Mouse (Mus musculus): ENCODE measurements around the gene Hist2h3c2. TPM values are rescaled to one million over a fixed set of nuclear protein-coding genes. Genes with fewer than 3 reads are reported as not detected.

Hist2h3c2 gene
- 46.9 and 104 TPM in 2 replicates for polyA plus RNA-seq (2012; rRNA removed)

DNA sequence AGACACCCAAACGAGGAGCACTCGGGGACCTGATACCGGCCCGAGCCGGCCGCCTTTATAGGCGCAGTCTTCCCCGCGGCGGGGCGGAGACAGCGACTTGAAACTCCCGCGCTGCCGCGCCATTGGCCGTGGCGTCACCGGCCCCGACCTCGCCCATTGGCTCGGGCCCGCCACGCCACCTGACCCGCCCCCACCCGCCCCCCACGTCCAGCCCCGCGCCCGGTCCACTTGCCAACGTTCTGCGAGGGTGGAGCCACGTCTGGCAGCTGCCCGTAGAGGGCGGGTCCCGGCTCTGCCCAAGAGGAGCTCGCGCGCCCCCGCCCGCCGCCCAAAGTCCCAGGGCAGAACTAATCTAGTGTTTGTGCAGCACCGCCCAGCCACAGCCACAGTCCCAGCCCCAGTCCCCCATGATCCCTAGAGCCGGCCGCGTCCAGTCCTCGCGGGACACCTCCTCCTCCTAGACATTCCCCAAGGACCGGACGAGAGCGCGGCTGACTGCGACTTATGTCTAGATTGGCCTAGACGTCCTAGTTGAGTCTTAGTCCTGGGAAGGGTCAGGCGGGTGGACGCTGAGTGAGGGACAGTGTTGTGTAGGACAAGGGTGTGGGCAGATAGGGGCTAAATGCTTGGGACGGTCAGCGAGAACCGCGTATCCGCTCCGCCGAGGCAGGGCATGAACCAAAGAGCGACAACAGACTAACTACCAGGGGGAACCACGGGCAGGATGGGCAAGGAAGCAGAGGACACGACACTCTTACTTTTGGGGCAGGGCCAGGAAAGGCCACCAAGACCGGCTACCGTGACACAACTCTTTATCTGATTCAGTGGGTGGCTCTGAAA, at the start of gene Hist2h3c2:
TSS of gene Hist2h3c2 (minus strand) at position 174 of the 840 bp plus-strand sequence.

DNA sequence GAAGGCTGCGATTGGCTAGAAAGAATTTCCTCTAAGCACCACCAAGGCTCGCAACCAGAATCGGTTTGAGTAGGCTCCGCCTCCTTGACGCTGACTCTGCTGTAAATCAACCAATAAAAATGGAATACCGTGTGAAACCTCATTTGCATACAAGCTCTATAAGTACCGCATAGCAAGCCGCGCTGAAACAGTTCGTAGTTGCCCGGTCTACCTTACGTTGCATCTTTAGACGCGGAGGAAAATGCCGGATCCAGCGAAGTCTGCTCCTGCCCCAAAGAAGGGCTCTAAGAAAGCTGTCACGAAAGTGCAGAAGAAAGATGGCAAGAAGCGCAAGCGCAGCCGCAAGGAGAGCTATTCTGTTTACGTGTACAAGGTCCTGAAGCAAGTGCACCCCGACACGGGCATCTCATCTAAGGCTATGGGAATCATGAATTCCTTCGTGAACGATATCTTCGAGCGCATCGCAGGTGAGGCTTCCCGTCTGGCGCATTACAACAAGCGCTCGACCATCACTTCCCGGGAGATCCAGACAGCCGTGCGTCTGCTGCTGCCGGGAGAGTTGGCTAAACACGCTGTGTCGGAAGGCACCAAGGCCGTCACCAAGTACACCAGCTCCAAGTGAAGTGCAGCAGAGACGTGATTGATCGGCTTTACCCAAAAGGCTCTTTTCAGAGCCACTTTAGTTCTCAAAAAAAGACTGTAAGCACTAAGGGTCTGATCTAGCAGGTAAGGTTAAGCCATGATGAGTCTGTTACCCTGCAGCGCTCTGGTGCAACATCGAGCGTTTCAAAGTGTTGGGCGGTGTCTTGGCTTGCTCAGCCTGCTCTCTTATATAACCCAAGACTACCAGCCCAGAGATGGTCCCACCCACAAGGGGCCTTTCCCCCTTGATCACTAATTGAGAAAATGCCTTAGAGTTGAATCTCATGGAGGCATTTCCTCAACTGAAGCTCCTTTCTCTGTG, 30.9 kb upstream of the Hist2h3c2 start, which contains the start of gene Hist2h2bb:
TSS of gene Hist2h2bb (plus strand) at position 242 of the 964 bp plus-strand sequence.

DNA sequence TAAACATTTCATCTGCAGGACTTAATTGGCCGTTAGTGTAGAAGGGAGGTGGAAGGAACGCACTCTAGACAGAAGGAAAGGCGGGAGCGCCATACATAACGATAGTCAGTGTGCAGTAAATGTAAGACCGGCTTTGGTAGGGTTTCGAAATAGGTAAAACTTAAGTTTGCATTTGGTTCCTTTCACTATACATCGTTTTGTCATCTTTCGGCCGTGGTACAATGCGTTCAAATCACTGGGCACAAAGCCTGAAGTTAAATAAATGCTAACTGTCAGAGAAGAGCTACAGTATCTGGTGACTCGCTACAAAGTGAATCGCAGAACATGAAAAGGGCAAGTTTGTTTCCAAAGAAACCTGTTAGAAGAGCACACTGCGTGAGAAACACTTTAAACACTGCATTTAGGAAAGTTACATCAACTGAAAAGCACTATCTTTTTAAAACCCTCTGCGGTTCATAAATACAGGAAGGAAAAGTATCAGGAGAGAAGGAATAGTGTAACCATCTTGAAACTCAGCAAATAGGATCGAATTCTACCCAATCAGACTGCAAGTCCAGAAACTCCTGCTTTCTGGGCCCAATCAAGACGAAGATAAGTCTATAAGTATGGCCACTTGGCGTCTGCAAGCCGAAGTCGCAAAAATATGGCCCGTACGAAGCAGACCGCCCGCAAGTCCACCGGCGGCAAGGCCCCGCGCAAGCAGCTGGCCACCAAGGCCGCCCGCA, 29.3 kb upstream of the Hist2h3c2 start, which contains the start of gene Hist2h3b:
TSS of gene Hist2h3b (plus strand) at position 604 of the 725 bp plus-strand sequence.

DNA sequence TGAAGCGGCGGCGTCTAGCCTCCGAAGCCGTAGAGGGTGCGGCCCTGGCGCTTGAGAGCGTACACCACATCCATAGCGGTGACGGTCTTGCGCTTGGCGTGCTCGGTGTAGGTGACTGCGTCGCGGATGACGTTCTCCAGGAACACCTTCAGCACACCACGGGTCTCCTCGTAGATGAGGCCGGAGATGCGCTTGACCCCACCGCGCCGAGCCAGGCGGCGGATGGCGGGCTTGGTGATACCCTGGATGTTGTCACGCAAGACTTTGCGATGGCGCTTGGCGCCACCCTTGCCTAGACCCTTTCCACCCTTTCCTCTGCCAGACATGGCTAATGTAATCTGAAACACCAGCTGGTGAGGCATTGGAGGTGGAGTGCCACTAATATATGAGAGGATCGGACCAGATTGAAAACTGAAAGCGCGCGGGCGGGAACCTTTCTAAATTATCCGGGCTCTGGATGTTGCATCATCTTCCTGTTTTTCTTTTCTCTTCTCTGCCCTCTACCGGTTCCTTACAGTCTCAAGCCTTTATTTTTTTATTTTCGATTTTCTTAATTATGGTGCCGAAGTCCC, 24.1 kb upstream of the Hist2h3c2 start, which contains the start of gene Hist2h4:
TSS of gene Hist2h4 (minus strand) at position 333 of the 572 bp plus-strand sequence.

DNA sequence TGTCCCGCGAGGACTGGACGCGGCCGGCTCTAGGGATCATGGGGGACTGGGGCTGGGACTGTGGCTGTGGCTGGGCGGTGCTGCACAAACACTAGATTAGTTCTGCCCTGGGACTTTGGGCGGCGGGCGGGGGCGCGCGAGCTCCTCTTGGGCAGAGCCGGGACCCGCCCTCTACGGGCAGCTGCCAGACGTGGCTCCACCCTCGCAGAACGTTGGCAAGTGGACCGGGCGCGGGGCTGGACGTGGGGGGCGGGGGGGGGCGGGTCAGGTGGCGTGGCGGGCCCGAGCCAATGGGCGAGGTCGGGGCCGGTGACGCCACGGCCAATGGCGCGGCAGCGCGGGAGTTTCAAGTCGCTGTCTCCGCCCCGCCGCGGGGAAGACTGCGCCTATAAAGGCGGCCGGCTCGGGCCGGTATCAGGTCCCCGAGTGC, 7.5 kb upstream of the Hist2h3c2 start, which contains the start of gene Hist2h3c1:
TSS of gene Hist2h3c1 (plus strand) at position 259 of the 430 bp plus-strand sequence.

DNA sequence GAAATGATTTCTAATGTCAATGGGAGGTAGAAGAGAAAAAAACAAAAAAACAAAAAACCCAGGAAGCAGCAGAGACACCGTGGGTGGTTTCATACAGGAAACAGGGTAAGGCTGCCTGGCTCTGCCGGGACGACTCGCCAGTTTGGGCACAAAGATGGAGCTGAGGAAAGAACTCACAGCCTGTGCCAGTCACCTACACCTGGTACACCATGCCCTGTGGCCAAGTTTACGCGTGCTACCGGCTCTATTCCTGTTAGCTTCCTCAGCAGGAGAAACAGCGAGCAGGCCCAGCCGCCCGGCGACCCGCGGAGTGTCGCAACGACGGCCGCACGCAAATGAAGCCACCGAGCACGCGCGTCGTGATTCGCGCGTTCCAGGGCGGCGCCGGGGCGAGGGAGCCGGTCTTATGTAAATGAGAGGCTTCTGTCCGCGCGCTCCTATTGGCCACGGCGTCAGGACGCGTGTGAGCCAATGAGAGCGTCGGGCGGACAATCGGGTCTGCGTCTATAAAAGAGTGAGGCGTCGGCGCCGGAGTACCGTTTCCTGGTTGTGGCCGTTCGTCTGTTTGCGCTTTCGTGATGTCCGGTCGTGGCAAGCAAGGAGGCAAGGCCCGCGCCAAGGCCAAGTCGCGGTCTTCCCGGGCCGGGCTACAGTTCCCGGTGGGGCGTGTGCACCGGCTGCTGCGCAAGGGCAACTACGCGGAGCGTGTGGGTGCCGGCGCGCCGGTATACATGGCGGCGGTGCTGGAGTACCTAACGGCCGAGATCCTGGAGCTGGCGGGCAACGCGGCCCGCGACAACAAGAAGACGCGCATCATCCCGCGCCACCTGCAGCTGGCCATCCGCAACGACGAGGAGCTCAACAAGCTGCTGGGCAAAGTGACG, 6.3 kb upstream of the Hist2h3c2 start, which contains the start of gene Hist2h2aa1:
TSS of gene Hist2h2aa1 (plus strand) at position 495 of the 884 bp plus-strand sequence.

DNA sequence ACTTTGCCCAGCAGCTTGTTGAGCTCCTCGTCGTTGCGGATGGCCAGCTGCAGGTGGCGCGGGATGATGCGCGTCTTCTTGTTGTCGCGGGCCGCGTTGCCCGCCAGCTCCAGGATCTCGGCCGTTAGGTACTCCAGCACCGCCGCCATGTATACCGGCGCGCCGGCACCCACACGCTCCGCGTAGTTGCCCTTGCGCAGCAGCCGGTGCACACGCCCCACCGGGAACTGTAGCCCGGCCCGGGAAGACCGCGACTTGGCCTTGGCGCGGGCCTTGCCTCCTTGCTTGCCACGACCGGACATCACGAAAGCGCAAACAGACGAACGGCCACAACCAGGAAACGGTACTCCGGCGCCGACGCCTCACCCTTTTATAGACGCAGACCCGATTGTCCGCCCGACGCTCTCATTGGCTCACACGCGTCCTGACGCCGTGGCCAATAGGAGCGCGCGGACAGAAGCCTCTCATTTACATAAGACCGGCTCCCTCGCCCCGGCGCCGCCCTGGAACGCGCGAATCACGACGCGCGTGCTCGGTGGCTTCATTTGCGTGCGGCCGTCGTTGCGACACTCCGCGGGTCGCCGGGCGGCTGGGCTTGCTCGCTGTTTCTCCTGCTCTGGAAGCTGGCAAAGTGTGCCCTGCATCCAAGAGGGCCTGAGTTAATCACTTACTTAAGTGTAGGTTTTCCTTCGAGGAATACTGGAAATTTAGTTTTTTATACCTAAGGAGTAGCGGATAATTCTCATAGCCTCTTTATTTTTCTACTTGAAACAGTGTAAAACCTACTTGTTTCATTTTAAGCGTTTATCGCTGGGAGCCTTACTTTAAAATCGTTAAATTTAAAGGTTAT, 1.2 kb upstream of the Hist2h3c2 start, which contains the start of gene Hist2h2aa2:
TSS of gene Hist2h2aa2 (minus strand) at position 328 of the 850 bp plus-strand sequence.

DNA sequence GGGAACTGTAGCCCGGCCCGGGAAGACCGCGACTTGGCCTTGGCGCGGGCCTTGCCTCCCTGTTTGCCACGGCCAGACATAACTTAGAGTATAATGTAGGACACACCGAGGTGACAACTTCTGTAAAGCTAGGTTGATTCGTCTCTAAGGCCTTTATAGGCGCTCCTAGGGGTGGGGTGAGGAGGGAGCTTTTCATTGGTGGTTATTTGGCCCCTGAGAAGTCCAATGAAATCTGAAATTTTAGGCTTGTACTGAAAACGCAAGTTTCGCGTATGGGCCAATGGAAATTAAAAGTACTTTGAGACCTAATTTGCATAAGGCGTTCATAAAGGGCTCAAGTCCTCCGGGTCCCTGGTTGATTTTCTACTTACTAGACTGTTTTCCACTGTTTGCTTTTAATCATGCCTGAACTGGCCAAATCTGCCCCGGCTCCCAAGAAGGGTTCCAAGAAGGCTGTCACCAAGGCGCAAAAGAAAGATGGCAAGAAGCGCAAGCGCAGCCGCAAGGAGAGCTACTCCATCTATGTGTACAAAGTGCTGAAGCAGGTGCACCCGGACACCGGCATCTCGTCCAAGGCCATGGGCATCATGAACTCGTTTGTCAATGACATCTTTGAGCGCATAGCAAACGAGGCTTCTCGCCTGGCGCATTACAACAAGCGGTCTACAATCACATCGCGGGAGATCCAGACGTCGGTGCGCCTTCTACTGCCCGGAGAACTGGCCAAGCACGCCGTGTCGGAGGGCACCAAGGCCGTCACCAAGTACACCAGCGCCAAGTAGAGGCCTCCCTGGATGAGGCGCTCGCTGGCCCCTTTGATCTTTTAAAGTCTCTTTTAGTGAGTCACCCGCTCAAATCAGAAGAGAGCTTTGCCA, 17.9 kb downstream of the Hist2h3c2 start, which contains the start of the genes Hist2h2ac and Hist2h2be:
TSS of gene Hist2h2ac (minus strand) at position 116 of the 875 bp plus-strand sequence.
TSS of gene Hist2h2be (plus strand) at position 355 of the 875 bp plus-strand sequence.

DNA sequence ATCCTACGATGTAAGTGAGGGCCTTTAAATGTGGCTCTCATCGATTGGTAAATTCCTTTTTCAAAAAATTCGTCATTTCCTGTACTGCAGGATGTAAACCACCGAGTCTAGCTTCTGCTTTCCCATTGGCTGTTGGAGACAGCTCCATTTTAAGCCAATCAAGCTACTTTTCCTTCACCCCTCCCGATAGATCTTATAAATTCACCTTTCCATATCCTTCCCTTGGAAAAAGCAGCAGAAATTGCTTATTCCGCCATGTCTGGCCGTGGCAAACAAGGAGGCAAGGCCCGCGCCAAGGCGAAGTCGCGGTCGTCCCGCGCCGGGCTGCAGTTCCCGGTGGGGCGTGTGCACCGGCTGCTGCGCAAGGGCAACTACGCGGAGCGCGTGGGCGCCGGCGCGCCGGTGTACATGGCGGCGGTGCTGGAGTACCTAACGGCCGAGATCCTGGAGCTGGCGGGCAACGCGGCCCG, 19.2 kb downstream of the Hist2h3c2 start, which contains the start of the genes Bola1 and Hist2h2ab:
TSS of gene Bola1 (minus strand) at position 49 of the 470 bp plus-strand sequence.
TSS of gene Hist2h2ab (plus strand) at position 205 of the 470 bp plus-strand sequence.

Other genes with a start within 250 kb of the Hist2h3c2 start
- 187 and 193 TPM in 2 replicates for gene Plekho1, start 243.1 kb downstream of the Hist2h3c2 start, polyA plus RNA-seq (2012; rRNA removed)
- 18.4 and 30.4 TPM in 2 replicates for gene Vps45, start 180.7 kb downstream of the Hist2h3c2 start, polyA plus RNA-seq (2012; rRNA removed)
- 14.9 and 18.9 TPM in 2 replicates for gene Otud7b, start 134.6 kb downstream of the Hist2h3c2 start, polyA plus RNA-seq (2012; rRNA removed)
- 7.7 and 18.9 TPM in 2 replicates for gene Mtmr11, start 77.1 kb downstream of the Hist2h3c2 start, polyA plus RNA-seq (2012; rRNA removed)
- 70.9 and 110 TPM in 2 replicates for gene Sf3b4, start 66.8 kb downstream of the Hist2h3c2 start, polyA plus RNA-seq (2012; rRNA removed)
- gene Sv2a, start 58.0 kb downstream of the Hist2h3c2 start, polyA plus RNA-seq (2012; rRNA removed), result 19.2 and 20.4 TPM in 2 replicates
- gene Bola1, start 19.4 kb downstream of the Hist2h3c2 start, polyA plus RNA-seq (2012; rRNA removed), result 54.1 and 66.8 TPM in 2 replicates
- 2.2 and 20.1 TPM in 2 replicates for gene Hist2h2ab, start 19.3 kb downstream of the Hist2h3c2 start, polyA plus RNA-seq (2012; rRNA removed)
- gene Hist2h2ac, start 18.2 kb downstream of the Hist2h3c2 start, polyA plus RNA-seq (2012; rRNA removed), result 12.5 and 13.4 TPM in 2 replicates
- gene Hist2h2be, start 18.0 kb downstream of the Hist2h3c2 start, polyA plus RNA-seq (2012; rRNA removed), result 11.2 and 12.1 TPM in 2 replicates
- 4.9 and 34.3 TPM in 2 replicates for gene Hist2h2aa2, start 1.1 kb upstream of the Hist2h3c2 start, polyA plus RNA-seq (2012; rRNA removed)
- 15.4 and 49.6 TPM in 2 replicates for gene Hist2h2aa1, start 6.4 kb upstream of the Hist2h3c2 start, polyA plus RNA-seq (2012; rRNA removed)
- gene Hist2h3c1, start 7.6 kb upstream of the Hist2h3c2 start, polyA plus RNA-seq (2012; rRNA removed), result not detected in 2 replicates
- 9.1 and 16.1 TPM in 2 replicates for gene Hist2h4, start 24.2 kb upstream of the Hist2h3c2 start, polyA plus RNA-seq (2012; rRNA removed)
- 87.7 and 152 TPM in 2 replicates for gene Hist2h3b, start 29.5 kb upstream of the Hist2h3c2 start, polyA plus RNA-seq (2012; rRNA removed)
- 15.3 and 21.5 TPM in 2 replicates for gene Hist2h2bb, start 30.6 kb upstream of the Hist2h3c2 start, polyA plus RNA-seq (2012; rRNA removed)
- gene Fcgr1, start 54.8 kb upstream of the Hist2h3c2 start, polyA plus RNA-seq (2012; rRNA removed), result 1.9 and 2.0 TPM in 2 replicates
- 0.15 TPM in 1 of 2 replicates, not detected in the other for gene BC107364, start 213.2 kb upstream of the Hist2h3c2 start, polyA plus RNA-seq (2012; rRNA removed)

Data from central nervous system, embryonic 11.5 days (tissue).